Mouse (Mus musculus) neutrophil, adult 65 days (primary cell): ENCODE measurements around the gene E2f3. TPM values are rescaled to one million over a fixed set of nuclear protein-coding genes. Genes with fewer than 3 reads are reported as not detected.

Experiments
- total RNA-seq: library from RNA; stranded (reverse); gene quantifications from 2 replicates; pipeline ENCODE4 v1.2.4, GENCODE M21; 2023

The E2f3 gene
- total RNA-seq, result 5.6 and 8.4 TPM in 2 replicates

GRCm38 (mm10) chr13:29985855-29986755 lies at the start of gene E2f3:
Gene E2f3 (minus strand): TSS chr13:29986063.

Other genes starting within 250 kb of the E2f3 start
- gene Cdkal1, start 130.4 kb downstream of the E2f3 start, total RNA-seq, result 10.7 and 26.8 TPM in 2 replicates
- gene Mboat1, start 150.4 kb upstream of the E2f3 start, total RNA-seq, result 8.3 and 11.3 TPM in 2 replicates